Mouse (Mus musculus): ENCODE data around the gene Rbpj.

DNA sequence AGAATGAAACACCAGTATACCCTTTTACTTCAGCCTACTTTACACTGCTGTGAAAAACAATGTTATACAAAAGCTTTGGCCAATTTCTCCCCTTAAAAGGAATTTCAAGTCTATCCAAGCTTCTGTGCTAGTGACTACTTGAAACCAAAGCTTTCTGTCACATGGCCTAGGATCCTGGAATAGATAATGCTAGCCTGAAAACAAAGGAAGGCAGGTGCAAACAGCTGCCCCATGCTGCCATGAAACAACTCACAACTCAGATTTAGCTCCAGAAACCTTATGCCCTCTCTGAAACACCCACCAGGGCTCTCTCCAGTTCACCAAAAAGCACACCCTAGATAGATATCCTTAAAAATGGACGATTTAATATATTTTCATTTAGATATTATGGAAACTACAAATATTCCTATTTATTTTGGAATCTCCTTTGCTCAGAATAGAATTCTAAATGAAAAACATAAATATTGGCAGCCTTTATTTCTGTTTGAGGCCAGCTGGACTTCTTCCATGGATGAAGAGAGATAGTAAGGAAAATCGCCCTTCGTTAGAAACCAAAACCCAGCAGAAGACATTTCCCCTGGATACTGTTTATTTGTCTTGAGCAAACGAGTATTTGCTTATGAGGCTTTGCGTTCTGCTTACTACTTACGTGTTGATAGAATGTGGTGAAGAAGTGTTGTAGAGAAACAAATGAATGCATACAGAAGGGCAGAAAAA, 91.8 kb downstream of the Rbpj start:
- TF ChIP-seq CTCF (IDR thresholded peaks at IDR 0.05; ENCODE audit: insufficient read depth, low read length) (no peak), POLR2A (IDR thresholded peaks at IDR 0.05; ENCODE audit: borderline replicate concordance, extremely low read depth, low read depth, low read length) (no peak)
